Mouse (Mus musculus) bone marrow, adult 2 months (tissue): ENCODE data around the gene Nmt1.

Experiments
- CTCF ChIP-seq: fragments of 200-500 bp; IDR thresholded peaks from 2 replicates; pipeline ENCODE4 v1.5.1; 2011; ENCODE audit warnings: low read length, control low read depth; ENCODE audit not compliant: control insufficient read depth, insufficient read depth
- POLR2A ChIP-seq: fragments of 200-500 bp; IDR thresholded peaks from 2 replicates; pipeline ENCODE4 v1.6.1; 2011; ENCODE audit warnings: low read depth, mild to moderate bottlenecking, control low read depth, low read length, borderline replicate concordance; ENCODE audit not compliant: control insufficient read depth

GRCm38 (mm10) chr11:103017661-103018060 lies 10.3 kb upstream of the Nmt1 start:
- TF ChIP-seq CTCF = no peak
- TF ChIP-seq POLR2A = no peak
